Mouse (Mus musculus) limb, embryonic 10.5 days (tissue): ENCODE data around the gene Oxsm. TPM values are rescaled to one million over a fixed set of nuclear protein-coding genes. Genes with fewer than 3 reads are reported as not detected.

Source experiments
- DNase-seq: peaks from one replicate; pipeline ENCODE4 v3.0.0-alpha.2; 2017; ENCODE audit warnings: low spot score
- H3K27ac ChIP-seq: fragments of 300-500 bp; sonication (generic); 2 replicates; pipeline ENCODE4 v1.5.1; 2016; ENCODE audit warnings: mild to moderate bottlenecking
- H3K27me3 ChIP-seq: fragments of 300-500 bp; sonication (generic); 2 replicates; pipeline ENCODE4 v1.6.1; 2016; ENCODE audit warnings: low read depth, mild to moderate bottlenecking; ENCODE audit not compliant: poor library complexity, severe bottlenecking
- H3K36me3 ChIP-seq: fragments of 300-500 bp; sonication (generic); 2 replicates; pipeline ENCODE4 v1.6.1; 2016; ENCODE audit warnings: mild to moderate bottlenecking, moderate library complexity
- H3K4me1 ChIP-seq: fragments of 300-500 bp; sonication (generic); 2 replicates; pipeline ENCODE4 v1.6.1; 2016
- H3K4me3 ChIP-seq: fragments of 300-500 bp; sonication (generic); 2 replicates; pipeline ENCODE4 v1.5.1; 2016; ENCODE audit warnings: mild to moderate bottlenecking, moderate library complexity
- H3K9me3 ChIP-seq: fragments of 300-500 bp; sonication (generic); replicated peaks from 2 replicates; pipeline ENCODE4 v1.6.1; 2016; ENCODE audit warnings: mild to moderate bottlenecking
- WGBS: fragments of 180-500 bp; shearing (Covaris S2); methylation state at CpG from one replicate; pipeline ENCODE4 v1.1.7; 2016; 5-methylcytosine and 5-hydroxymethylcytosine counted together
- polyA plus RNA-seq: library from polyadenylated mRNA; unstranded; fragments of >200 nt; fragmentation: Nextera tagmentation; extraction: Ambion mirVana; gene quantifications from 2 replicates; pipeline ENCODE4 v1.2.1, GENCODE M21; 2016

Gene Oxsm
- polyA plus RNA-seq, 1 experiment from 2014 or later = 1.3 TPM

DNA sequence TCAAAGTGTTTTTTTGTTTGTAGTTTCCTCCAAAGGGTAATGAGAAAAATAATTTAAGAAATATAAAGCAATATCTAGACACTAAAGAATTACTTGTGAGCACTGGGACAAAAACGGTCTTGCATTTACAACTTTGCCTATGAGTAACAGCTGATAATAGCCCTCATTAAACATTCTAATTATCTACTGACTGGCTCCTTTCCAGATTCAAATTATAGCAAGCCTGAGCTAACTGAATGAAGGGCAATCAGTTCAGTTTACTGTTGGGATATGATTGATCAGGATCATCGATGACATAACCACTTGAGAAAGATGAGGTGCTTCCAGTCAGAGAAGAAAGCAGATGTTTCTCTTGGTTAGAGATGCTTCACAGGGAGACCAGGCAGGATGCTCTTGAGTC is 20.2 kb downstream of the Oxsm start:
- no peak for DNase-seq
- no peaks in the 10 kb centered on the region for H3K36me3 ChIP-seq
- H3K4me3 ChIP-seq = no peak overlapping the region
- no peaks in the 10 kb centered on the region for H3K9me3 ChIP-seq
- no peak overlapping the region for H3K27ac ChIP-seq
- no peaks in the 10 kb centered on the region for H3K4me1 ChIP-seq
- H3K27me3 ChIP-seq = no peaks in the 10 kb centered on the region
- 86% methylated on average over 2 of the region's 2 CpGs for WGBS

DNA sequence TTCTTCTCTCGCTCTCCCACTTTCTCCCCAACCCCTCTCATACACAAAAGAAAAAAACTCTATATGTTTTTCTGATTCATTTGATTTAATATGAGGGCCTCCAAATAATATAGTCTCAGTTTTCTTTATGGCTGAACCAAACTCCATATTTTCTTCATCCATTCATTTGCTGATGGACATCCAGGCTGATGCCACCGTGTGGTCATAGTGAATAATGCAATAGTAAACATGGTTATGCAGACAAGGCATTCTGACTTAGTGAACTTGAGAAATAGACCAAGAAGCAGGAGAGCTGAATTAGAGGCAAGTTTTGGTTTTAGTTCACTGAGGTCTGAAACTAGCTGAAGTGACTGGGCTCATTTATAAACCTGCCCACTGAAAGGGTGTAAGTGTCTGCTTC is 30.6 kb downstream of the Oxsm start:
- no peak for DNase-seq
- no peaks in the 10 kb centered on the region for H3K4me1 ChIP-seq
- WGBS = 61% methylated on average over 2 of the region's 2 CpGs
- H3K36me3 ChIP-seq = no peaks in the 10 kb centered on the region
- no peaks in the 10 kb centered on the region for H3K9me3 ChIP-seq
- no peak overlapping the region for H3K27ac ChIP-seq
- H3K4me3 ChIP-seq = no peak overlapping the region
- H3K27me3 ChIP-seq = no peaks in the 10 kb centered on the region

DNA sequence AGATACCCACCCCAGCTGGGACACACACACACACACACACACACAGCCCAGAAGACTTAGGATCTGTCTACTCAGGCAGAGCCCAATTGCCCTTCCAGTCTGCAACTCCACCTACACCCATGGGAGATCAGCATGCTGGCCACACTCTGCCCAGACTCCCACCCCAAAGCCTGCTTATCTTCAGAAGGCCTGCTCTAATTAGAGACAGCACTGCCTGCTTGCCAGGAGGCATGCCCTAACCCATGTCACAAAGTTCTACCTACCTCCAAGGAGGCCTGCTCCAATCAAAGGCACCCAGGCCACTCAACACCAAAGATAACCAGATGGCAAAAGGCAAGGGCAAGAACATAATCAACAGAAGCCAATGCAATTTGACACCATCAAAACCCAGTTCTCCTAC is 41.9 kb downstream of the Oxsm start:
- Histone ChIP-seq H3K36me3 (no peaks in the 10 kb centered on the region), H3K9me3 (no peaks in the 10 kb centered on the region), H3K27ac (no peak overlapping the region), H3K4me3 (no peak overlapping the region), H3K4me1 (no peaks in the 10 kb centered on the region), H3K27me3 (no peaks in the 10 kb centered on the region)
- no peak for DNase-seq

DNA sequence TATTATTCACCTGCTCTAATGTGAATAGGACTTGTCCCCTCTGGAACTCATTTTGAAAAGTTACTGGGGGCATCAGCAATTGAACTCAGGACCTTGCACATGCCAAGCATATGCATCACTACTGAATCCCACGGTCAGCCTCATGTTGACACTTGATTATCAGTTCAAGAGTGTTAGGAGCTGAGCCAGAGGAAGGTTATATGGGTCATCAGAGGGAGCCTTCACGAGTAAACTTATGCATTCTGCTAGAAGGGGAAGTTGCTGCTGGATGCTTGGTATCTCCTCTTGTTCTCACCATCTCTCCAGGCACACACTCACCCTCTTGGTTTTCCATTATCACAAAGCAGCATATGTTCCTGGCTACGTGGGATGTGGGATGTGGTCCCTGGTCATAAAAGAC is 47.9 kb downstream of the Oxsm start:
- Histone ChIP-seq H3K27ac (no peak overlapping the region), H3K9me3 (no peaks in the 10 kb centered on the region), H3K27me3 (no peaks in the 10 kb centered on the region), H3K36me3 (no peaks in the 10 kb centered on the region), H3K4me1 (no peaks in the 10 kb centered on the region; the same call in 1 of the 2 replicates), H3K4me3 (no peak overlapping the region)
- 66% methylated on average over 3 of the region's 3 CpGs for WGBS
- no peak for DNase-seq

GRCm38 (mm10) chr14:16200969-16201638 is 48.5 kb downstream of the Oxsm start:
- no peak overlapping the region for H3K27ac ChIP-seq
- H3K9me3 ChIP-seq = no peaks in the 10 kb centered on the region
- no peaks in the 10 kb centered on the region; the same call in 1 of the 2 replicates for H3K4me1 ChIP-seq
- WGBS = 59% methylated on average over 8 of the region's 8 CpGs
- DNase-seq = no peak
- H3K27me3 ChIP-seq = no peaks in the 10 kb centered on the region
- no peak overlapping the region for H3K4me3 ChIP-seq
- H3K36me3 ChIP-seq = no peaks in the 10 kb centered on the region

DNA sequence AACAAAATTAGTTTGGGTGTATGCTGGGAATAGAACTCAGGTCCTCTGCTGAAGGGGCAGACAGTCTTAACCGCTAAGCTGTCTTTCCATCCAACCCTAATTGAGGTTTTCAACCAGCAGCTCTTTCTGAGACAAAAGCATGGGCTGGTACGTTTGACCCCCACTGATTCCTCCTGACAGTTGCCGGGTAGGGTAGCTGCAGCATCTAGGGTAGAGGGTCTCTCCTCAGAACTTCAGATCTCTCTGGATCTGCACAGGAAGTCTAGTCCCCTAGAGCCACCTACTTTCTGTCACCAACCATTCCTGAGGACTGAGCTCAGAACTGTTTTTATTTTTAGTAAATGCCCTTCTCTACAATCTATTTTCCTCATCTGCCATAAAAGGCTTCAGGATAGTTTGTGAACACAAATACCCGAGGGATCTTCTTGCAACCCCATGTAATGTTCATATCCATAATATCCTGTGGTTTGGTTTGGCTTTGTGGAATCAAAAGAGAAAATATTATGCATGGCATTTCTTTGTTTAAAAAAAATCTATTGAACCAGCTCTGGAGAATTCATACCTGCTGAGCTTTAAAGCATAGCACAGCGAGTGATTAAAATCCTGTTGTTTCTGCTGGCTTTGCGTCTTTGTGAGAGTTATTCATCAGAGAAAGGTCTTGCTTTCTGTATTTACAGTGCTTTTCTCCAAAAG is 49.2 kb downstream of the Oxsm start:
- Histone ChIP-seq H3K4me1 (no peaks in the 10 kb centered on the region; the same call in 1 of the 2 replicates), H3K36me3 (no peaks in the 10 kb centered on the region), H3K9me3 (no peaks in the 10 kb centered on the region), H3K27me3 (no peaks in the 10 kb centered on the region), H3K4me3 (no peak overlapping the region), H3K27ac (no peak overlapping the region)
- WGBS = 61% methylated on average over 6 of the region's 6 CpGs
- DNase-seq = no peak

DNA sequence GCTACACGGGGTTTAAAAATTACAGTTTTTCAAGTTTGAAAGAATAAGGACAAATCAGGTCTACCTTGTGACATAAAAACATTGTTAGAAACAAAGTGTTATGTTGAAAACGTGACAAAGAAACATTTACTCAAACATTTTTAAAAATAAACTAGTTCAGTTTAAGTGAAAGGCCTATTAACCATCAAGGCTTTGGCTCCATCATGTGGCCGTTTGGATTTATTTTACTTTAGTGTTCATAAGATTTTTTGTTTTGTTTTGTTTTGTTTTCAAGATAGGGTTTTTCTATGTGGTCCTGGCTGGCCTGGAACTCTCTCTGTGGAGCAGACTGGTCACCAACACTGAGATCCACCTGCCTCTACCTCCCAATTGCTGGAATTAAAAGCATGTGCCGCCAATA is 53.1 kb downstream of the Oxsm start:
- Histone ChIP-seq H3K27ac (no peak overlapping the region), H3K4me1 (no peaks in the 10 kb centered on the region; the same call in 1 of the 2 replicates), H3K36me3 (no peaks in the 10 kb centered on the region), H3K27me3 (no peaks in the 10 kb centered on the region), H3K4me3 (no peak overlapping the region), H3K9me3 (no peaks in the 10 kb centered on the region)
- no peak for DNase-seq
- 67% methylated on average over 4 of the region's 4 CpGs for WGBS

GRCm38 (mm10) chr14:16195486-16195885 is 54.1 kb downstream of the Oxsm start:
- WGBS = 76% methylated on average over 1 of the region's 1 CpGs
- no peak overlapping the region for H3K4me3 ChIP-seq
- H3K27me3 ChIP-seq = no peaks in the 10 kb centered on the region
- no peak overlapping the region for H3K27ac ChIP-seq
- no peaks in the 10 kb centered on the region for H3K9me3 ChIP-seq
- H3K36me3 ChIP-seq = no peaks in the 10 kb centered on the region
- H3K4me1 ChIP-seq = no peaks in the 10 kb centered on the region
- DNase-seq = no peak

- Histone ChIP-seq H3K4me1 (no peaks in the 10 kb centered on the region), H3K27me3 (no peaks in the 10 kb centered on the region), H3K9me3 (no peaks in the 10 kb centered on the region), H3K4me3 (no peak overlapping the region), H3K36me3 (no peaks in the 10 kb centered on the region), H3K27ac (no peak overlapping the region)
- DNase-seq = no peak
- WGBS = 87% methylated on average over 1 of the region's 1 CpGs
Measured at GRCm38 (mm10) chr14:16194125-16194524, 55.5 kb downstream of the Oxsm start.

DNA sequence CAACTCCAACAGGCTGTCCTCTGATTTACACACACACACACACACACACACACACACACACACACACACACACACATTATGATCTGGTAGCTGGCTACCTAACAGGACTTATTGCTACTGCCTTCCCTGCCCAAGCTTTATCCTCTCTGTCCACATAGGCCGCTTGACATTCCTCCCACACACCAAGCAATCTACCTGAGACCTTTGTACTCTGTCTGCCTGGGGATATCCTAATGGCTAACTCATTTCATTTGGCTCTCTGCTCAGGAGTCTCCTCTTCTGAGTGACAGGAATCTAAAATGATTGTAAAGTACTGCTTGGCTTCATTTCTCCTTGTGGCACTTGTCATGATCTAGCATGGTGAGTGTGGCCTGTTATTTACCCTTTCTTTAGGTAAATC is 60.5 kb downstream of the Oxsm start:
- H3K9me3 ChIP-seq = no peaks in the 10 kb centered on the region
- no peak for DNase-seq
- H3K27me3 ChIP-seq = no peaks in the 10 kb centered on the region
- H3K4me3 ChIP-seq = no peak overlapping the region
- WGBS = 86% methylated on average over 1 of the region's 1 CpGs
- H3K36me3 ChIP-seq = no peaks in the 10 kb centered on the region
- no peaks in the 10 kb centered on the region for H3K4me1 ChIP-seq
- H3K27ac ChIP-seq = no peak overlapping the region

Other genes with a start within 250 kb of the Oxsm start
- gene Ngly1, start 528 bp downstream of the Oxsm start, polyA plus RNA-seq = 15.4 and 19.8 TPM in 2 replicates
- 65.6 and 83.7 TPM in 2 replicates for gene Top2b, start 115.4 kb upstream of the Oxsm start, polyA plus RNA-seq